Mouse (Mus musculus) megakaryocyte, adult 5-6 weeks (primary cell): ENCODE results near the gene Tbc1d16. TPM values are rescaled to one million over a fixed set of nuclear protein-coding genes. Genes with fewer than 3 reads are reported as not detected.
A peak's percentile ranks its signal among the peaks of the same experiment; 100 is the strongest.

Source experiments
- ATAC-seq: 2 replicates; pipeline ENCODE4 v1.8.0; 2016; ENCODE audit warnings: mild to moderate bottlenecking, inconsistent platforms; ENCODE audit not compliant: poor library complexity, severe bottlenecking
- total RNA-seq, 2 experiments: library from RNA; stranded (forward) in 1 of 2; stranded (reverse) in 1 of 2; fragments of 153-499, 151-499 nt in 1 of 2; fragments of 221-1000, 200-1000 nt in 1 of 2; gene quantifications; 2 replicates each; pipeline versions ENCODE4 v1.2.3 to v1.2.4; 2015 to 2017

The Tbc1d16 gene
- total RNA-seq, 2 experiments from 2014 or later = 0.59 to 0.71 TPM

- ATAC-seq = no peak
These were observed 79.5 kb downstream of the Tbc1d16 start for GRCm38 (mm10) chr11:119148829-119149228.

DNA sequence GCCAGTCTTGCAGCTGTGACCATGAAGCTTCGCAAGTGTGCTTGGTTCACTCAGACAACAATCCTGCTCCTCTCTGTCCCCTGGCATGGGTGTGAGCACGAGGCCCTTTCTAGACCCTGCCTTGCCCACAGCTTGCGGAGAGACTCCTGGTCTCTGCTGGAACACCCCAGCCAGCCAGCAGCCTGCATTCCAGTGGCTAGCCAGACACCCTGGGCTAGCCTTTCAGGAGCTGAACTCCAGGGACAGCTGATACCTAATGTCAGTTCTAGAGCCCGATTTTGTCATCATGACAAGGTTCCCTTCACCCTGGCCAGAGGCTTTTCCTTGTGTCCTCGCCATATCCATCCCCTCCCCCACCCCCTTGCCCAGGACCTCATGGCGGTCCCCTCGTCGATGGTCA is 81.1 kb downstream of the Tbc1d16 start:
- ATAC-seq = no peak

DNA sequence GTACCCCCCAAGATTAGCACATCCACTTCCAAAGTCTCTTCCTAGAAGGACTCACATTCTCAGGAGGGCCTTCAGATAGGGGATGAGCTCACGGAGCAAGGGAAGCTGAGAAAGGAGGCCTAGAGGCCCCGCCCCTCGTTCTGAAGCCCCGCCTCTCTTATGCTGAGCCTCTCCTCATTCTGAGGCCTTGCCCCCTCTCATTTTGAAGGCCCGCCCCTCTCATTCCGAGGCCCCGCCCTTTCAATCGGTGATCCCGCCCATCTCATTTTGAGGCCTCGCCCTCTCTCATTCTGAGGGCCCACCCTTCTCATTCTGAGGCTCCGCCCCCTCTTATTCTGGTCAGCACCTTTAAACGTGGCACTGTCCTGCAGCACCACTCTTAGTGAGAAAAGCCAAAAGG is 82.2 kb downstream of the Tbc1d16 start:
- no peak for ATAC-seq

GRCm38 (mm10) chr11:119144801-119145475 is 83.4 kb downstream of the Tbc1d16 start:
- no peak for ATAC-seq

- ATAC-seq = no peak
These were observed 84.8 kb downstream of the Tbc1d16 start for GRCm38 (mm10) chr11:119143376-119144002.

DNA sequence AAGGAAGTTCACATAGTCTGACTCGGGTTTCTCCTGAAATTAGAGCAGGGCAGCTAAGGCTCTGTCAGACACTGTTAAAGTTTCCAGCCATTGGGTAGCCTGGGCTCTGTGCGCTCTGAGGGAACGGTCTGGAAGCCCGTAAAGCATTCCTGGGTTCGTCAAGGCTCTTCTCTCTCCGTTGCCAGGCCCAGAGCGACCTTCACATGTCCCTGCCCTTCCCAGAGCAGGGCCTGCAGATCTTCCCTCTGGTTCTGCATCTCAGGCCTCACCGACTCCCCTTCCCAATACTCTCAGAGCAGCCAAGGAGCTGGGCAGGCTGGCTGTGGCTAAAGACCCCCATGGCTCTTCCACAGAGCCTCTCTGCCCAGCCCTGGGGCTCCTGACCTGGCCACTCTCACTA is 85.7 kb downstream of the Tbc1d16 start:
- ATAC-seq = no peak

DNA sequence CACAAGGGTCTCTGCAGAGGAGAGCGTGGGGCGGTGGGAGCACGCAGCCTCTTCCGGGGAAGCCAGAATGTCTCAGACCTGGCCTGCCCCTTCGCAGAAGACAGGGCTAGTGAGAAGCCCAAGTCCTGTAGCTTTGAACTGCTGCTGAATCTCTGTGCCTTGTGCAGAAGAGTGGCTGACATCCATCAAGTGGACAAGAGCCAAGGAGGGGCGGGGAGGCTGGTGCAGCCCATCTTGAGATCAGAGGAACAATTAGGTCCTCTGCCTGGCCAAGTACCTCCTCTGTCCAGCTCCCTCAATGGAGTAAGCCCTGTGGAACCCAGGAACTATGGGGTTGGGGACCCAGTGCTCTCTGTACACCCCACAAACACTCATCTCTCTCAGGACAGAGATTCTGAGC is 89.3 kb downstream of the Tbc1d16 start:
- ATAC-seq = no peak

DNA sequence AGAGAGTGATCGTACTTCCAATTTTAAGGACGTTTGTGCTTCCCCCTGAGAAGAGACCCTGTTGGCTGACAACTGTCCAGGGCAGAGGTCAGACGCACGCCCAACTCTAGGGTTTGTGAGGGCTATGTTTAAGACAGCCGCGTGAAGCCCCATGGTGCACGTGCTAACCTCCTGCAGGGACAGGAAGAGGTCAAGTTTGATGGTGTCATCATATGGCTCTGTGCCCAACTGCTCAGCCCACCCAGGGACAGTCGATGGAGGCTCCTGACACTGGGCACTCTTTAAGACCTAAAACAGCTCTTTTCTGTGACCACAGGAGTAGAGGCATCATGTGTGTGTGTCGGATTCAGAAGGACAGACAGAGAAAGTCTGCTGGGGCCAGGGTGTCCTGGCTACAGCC is 90.1 kb downstream of the Tbc1d16 start:
- ATAC-seq = no peak

DNA sequence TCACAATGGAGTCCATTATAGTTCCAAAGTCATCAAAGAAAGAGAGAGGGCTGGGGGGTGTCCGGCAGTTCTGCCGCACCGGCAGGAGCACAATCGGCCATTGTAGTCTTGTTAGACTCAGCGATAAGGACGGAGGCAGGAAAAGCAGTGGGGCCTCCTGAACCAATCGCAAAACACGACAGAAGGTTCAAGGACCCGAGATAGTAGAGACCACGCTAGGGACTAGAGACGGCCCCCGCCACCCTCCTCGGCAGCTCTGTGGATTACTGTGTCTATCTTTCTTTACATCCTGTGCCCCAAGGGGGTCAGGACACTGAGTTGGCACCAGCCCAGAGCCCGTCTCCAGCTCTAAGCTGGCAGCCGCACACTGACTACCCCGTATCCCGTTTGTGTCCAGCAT is 93.7 kb downstream of the Tbc1d16 start:
- no peak for ATAC-seq

DNA sequence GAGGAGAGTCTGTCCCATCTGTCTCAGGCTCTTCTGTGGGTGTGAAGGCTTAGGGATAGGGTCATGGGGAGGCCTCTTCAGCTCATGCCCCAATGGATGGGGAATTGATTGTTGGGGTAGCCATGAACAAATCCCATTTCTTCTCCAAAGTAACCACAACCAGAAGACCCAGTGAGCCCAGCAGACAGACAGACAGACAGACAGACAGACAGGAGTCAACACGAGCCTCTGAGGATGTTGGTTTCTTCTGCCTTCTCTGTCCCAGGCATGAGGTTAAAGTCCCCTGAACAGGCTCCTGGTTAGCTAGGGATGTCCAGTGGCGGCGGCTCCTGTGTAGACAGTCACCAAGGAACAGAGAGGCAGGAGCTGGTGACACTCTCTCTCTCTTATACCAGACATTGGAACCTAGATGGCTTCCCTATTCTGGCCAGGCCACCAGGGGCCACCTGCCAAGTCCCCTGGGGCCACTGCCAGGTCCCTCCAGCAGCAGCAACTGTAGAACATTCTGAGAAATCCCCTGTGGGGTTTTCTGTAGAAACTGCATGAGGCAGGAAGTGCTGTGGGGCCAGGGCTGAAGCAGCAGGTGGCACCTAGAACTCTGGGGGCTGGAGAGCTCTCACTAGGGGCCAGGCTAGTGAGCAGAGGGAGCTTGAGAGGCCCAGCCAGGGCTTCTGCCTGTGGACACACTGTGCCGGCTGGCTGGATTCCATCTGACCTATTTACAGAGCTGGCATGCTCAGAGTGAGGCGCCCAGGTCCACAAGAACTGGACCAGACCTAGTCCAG is 94.7 kb downstream of the Tbc1d16 start:
- peak; percentile 37 for ATAC-seq

- ATAC-seq = no peak
These were observed 95.9 kb downstream of the Tbc1d16 start for GRCm38 (mm10) chr11:119132198-119133035.

DNA sequence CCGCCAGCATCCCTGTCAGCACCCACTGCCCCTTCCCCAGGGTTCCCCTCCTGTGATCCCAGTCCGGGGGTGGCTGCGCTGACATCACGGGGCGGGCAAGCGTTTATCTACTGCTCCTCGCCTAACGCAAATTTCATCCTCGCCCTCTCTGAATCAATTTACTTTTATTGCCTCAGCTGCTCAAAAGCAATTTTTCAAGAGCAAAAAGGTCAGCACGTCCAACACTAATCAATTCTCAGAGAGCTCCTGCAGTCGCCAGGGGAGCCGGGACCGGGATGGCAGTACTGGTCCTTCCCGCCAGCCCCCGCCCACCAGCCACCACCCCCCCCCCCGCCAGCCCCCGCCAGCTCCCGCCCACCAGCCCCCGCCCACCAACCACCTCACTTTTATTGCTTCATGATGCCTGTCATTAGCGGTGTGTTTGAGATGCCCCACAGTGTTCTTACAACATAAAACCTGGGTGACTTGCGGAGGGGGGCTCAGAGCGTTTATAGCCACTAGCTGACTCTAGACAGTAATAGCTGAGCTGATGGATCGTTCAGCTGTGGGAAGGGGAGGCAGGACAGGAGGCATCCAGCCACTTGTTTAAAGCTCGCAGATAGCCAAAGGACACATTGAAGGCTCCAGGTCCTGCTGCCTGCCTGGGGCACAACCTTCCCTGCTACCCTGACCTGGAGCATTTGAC is 98.1 kb downstream of the Tbc1d16 start:
- ATAC-seq = no peak

DNA sequence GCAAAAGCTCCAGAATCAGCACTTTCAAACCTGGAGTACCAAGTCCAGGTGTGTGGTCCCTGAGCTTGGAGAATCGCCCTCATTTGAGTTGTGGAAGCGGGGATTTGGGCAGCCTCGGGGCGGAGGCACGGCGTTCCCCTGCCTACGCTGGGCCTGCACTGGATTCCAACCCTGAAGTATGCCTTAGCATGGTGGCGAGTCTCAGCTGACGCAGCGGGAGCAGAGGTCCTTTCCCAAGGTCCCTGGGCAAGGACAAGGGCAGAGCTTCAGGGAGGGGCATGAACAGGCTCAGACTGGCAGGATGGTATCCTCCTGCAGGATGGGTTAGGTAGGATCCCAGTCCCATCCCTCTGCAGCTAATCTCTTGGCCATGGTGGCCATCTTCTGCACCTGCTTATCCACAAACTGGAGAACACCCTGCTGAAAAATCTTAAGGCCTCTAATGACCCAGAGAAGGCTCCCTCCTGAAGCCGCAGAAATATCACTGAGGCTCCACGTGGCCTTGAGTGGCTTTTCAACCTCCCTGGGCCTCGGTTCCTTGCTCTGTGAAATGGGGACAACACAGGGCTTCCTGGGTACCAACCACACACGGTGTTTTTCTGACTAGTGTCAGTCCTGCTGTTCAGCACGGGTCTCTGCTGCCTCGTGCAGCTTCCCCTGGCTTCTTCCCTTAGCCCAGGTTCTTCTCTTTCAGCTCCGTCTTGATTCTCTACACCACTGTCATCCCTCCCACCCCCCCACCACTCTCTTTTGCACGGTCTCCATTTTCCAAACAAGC is 98.8 kb downstream of the Tbc1d16 start:
- ATAC-seq = no peak

DNA sequence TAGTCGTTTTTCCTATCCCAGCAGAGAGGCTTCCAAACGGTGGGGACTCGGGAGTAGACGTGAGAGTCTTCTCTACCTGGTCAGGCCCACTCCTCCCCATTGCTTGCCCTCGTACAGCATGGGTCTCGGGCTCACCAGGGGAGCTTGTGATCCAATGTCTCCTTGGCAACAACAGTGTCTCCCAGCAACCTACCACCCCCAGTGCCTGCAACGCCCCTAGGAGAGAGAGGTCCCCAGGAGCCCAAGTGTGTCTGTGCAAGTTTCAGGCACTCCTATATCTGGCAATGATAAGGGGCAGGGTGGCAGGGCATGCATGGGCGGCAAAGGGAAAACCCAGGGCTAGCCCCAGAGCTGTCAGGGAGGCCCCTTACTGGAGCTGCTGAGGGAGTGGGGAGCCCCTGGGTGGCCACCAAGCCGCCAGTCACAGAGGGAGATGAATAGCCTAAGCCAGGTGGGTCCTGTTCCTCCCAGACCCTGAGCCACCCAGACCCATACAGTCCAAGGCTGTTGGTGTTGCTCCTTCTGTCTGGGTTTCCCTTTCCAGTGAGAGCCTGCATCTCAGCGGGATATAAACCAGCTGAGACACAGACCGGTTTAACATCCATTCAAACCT is 99.5 kb downstream of the Tbc1d16 start:
- ATAC-seq = no peak

- peak; percentile 56 for ATAC-seq
These were observed 100.4 kb downstream of the Tbc1d16 start for GRCm38 (mm10) chr11:119127686-119128473.

- no peak for ATAC-seq
These were observed 101.2 kb downstream of the Tbc1d16 start for GRCm38 (mm10) chr11:119127147-119127546.

- peak; percentile 54 for ATAC-seq
These were observed 102.1 kb downstream of the Tbc1d16 start for GRCm38 (mm10) chr11:119125929-119126861.
